ENCODE assay signal across 9 mouse cellular contexts in genomic region chr5:95949946-95950701, GRCm38 (mm10). TPM values are rescaled to one million over a fixed set of nuclear protein-coding genes. Genes with fewer than 3 reads are reported as not detected.
DNase-seq lines count a peak whose midpoint lies in the region; ATAC-seq lines count a peak whose summit lies in the region.
"Had no signal": no experiment of that assay in that cellular context is flagged by ENCODE, and none has a peak within 500 bp of the region (broad histone marks: within the 10 kb centered on the region; RNA-seq: fewer than 3 reads in every experiment).

No protein-coding gene starts in this region.

- H3K27me3 ChIP-seq in kidney, embryonic 16.5 days (ENCODE audit: insufficient read depth, low read length) = no peaks in the 10 kb centered on the region
- no peaks in the 10 kb centered on the region for H3K27me3 ChIP-seq in hindbrain, embryonic 14.5 days (ENCODE audit: control insufficient read depth, insufficient read depth, low read length)
- H3K27me3 ChIP-seq in limb, embryonic 11.5 days (ENCODE audit: control insufficient read depth, insufficient read depth, low read length) = no peaks in the 10 kb centered on the region

- ATAC-seq in kidney, embryonic 16.5 days (ENCODE audit: low FRiP score, low TSS enrichment) = no peak
- peak; percentile 42; the same call in 1 of the 2 replicates for ATAC-seq in common myeloid progenitor, adult 5-6 weeks (replicated peaks; ENCODE audit: low read depth, poor library complexity, severe bottlenecking)
- ATAC-seq in hindbrain, embryonic 14.5 days (ENCODE audit: low FRiP score) = no peak
- no peak for ATAC-seq in limb, embryonic 11.5 days (ENCODE audit: insufficient number of reproducible peaks, low FRiP score, low TSS enrichment, low read depth)

- H3K9me3 ChIP-seq in kidney, embryonic 16.5 days (ENCODE audit: low read length) = no peaks in the 10 kb centered on the region
- no peaks in the 10 kb centered on the region for H3K9me3 ChIP-seq in hindbrain, embryonic 14.5 days (ENCODE audit: control insufficient read depth, low read length)
- H3K9me3 ChIP-seq in limb, embryonic 11.5 days (ENCODE audit: control insufficient read depth, low read length) = no peaks in the 10 kb centered on the region
- H3K9me3 ChIP-seq: megakaryocyte, embryonic 14.5 days had no signal

- DNase-seq in kidney, adult 11 months = peak; percentile 12
- DNase-seq in WW6 (ENCODE audit: low read depth, low spot score) = peak; percentile 31
- peak; percentile 78 for DNase-seq in hindbrain, embryonic 14.5 days (ENCODE audit: low spot score)
- DNase-seq in limb, embryonic 11.5 days (ENCODE audit: low spot score) = peak; percentile 81
- peak; percentile 14 for DNase-seq in ovary, postnatal 36 days (ENCODE audit: low spot score)
- DNase-seq in yolk sac, embryonic 10.5 days (ENCODE audit: low spot score) = peak; percentile 34

- no peak overlapping the region for H3K9ac ChIP-seq in kidney, embryonic 16.5 days (replicated peaks; ENCODE audit: low read length)
- no peak overlapping the region for H3K9ac ChIP-seq in hindbrain, embryonic 14.5 days
- H3K9ac ChIP-seq in limb, embryonic 11.5 days (ENCODE audit: low read length) = no peak overlapping the region

- WGBS in kidney, embryonic 16.5 days = 21% methylated on average over 19 of the region's 19 CpGs
- WGBS in hindbrain, embryonic 14.5 days = 39% methylated on average over 19 of the region's 19 CpGs
- 30% methylated on average over 19 of the region's 19 CpGs for WGBS in limb, embryonic 11.5 days

- H3K4me2 ChIP-seq in kidney, embryonic 16.5 days (replicated peaks; ENCODE audit: low read depth, low read length) = no peak overlapping the region
- 0 out of 2 replicates have a peak overlapping the region, but pooled peaks have one; percentile 1 for H3K4me2 ChIP-seq in hindbrain, embryonic 14.5 days (replicated peaks)
- H3K4me2 ChIP-seq in limb, embryonic 11.5 days (ENCODE audit: low read depth, severe bottlenecking) = no peak overlapping the region

- H3K4me3 ChIP-seq in kidney, embryonic 16.5 days (ENCODE audit: low read length) = no peak overlapping the region
- no peak overlapping the region for H3K4me3 ChIP-seq in hindbrain, embryonic 14.5 days (replicated peaks; ENCODE audit: low read length)
- no peak overlapping the region for H3K4me3 ChIP-seq in limb, embryonic 11.5 days (ENCODE audit: low read depth, low read length)
- H3K4me3 ChIP-seq: megakaryocyte, embryonic 14.5 days had no signal

- 0 out of 2 replicates have a peak, but pooled peaks cover 4% of the 10 kb centered on the region for H3K4me1 ChIP-seq in kidney, embryonic 16.5 days (ENCODE audit: insufficient read depth, low read length)
- no peaks in the 10 kb centered on the region for H3K4me1 ChIP-seq in hindbrain, embryonic 14.5 days (replicated peaks; ENCODE audit: control insufficient read depth, insufficient read depth, low read length)
- no peaks in the 10 kb centered on the region for H3K4me1 ChIP-seq in limb, embryonic 11.5 days (ENCODE audit: control insufficient read depth, insufficient read depth, low read length)
- H3K4me1 ChIP-seq: megakaryocyte, embryonic 14.5 days had no signal

- no peaks in the 10 kb centered on the region for H3K36me3 ChIP-seq in kidney, embryonic 16.5 days (ENCODE audit: insufficient read depth, low read length)
- H3K36me3 ChIP-seq in hindbrain, embryonic 14.5 days (replicated peaks; ENCODE audit: control insufficient read depth, insufficient read depth) = no peaks in the 10 kb centered on the region
- H3K36me3 ChIP-seq in limb, embryonic 11.5 days (ENCODE audit: control insufficient read depth, insufficient read depth, low read length) = no peaks in the 10 kb centered on the region

- no peak overlapping the region for H3K27ac ChIP-seq in kidney, embryonic 16.5 days (ENCODE audit: low read length)
- H3K27ac ChIP-seq in hindbrain, embryonic 14.5 days = no peak overlapping the region
- H3K27ac ChIP-seq in limb, embryonic 11.5 days (replicated peaks; ENCODE audit: low read depth, low read length) = no peak overlapping the region

RNA-seq across cellular contexts. Expression of gene Cxcl13, which starts 6.6 kb away (rescaled TPM):
- polyA plus RNA-seq in kidney, embryonic 16.5 days (2015; fragmentation: Nextera tagmentation; extraction: Ambion mirVana) = 6.5 and 6.6 TPM in 2 replicates
- not detected in 2 replicates for total RNA-seq in common myeloid progenitor, adult 5-6 weeks (2017)
- polyA plus RNA-seq in hindbrain, embryonic 14.5 days (2014; fragmentation: Nextera tagmentation; extraction: Ambion mirVana) = 0.23 TPM in 1 of 2 replicates, not detected in the other
- polyA plus RNA-seq in limb, embryonic 11.5 days (2014; fragmentation: Nextera tagmentation; extraction: Ambion mirVana) = not detected in 2 replicates

Comparison
In these comparisons a context has a peak if more than half of its experiments do, and no peak if none do; other contexts are left out.
1. DNase-seq: peak in every context shown above with its lines; median percentile 81 in limb, embryonic 11.5 days; 78 in hindbrain, embryonic 14.5 days; 34 in yolk sac, embryonic 10.5 days; 31 in WW6; 14 in ovary, postnatal 36 days; 12 in kidney, adult 11 months.